Mouse (Mus musculus) large intestine, adult 2 months (tissue): Measurements from ENCODE around the gene Chchd5. TPM values are rescaled to one million over a fixed set of nuclear protein-coding genes. Genes with fewer than 3 reads are reported as not detected.

Experiments used
- DNase-seq: peaks from one replicate; pipeline ENCODE4 v3.0.0-alpha.2; 2012; ENCODE audit warnings: low read depth, low spot score
- WGBS: fragments of 180-500 bp; shearing (Covaris S2); methylation state at CpG from one replicate; pipeline ENCODE4 v1.1.7; 2018; 5-methylcytosine and 5-hydroxymethylcytosine counted together
- polyA plus RNA-seq: library from polyadenylated mRNA; depleted of rRNA; stranded (reverse); fragments of >200 nt; gene quantifications from 2 replicates; pipeline ENCODE4 v1.2.3, GENCODE M21; 2012

Chchd5 gene
- polyA plus RNA-seq, 1 experiment, result 21.6 TPM

GRCm38 (mm10) chr2:129150386-129150785, 20.9 kb downstream of the Chchd5 start:
- 71% methylated on average over 5 of the region's 5 CpGs for WGBS
- no peak for DNase-seq

- DNase-seq, result no peak
- WGBS, result 66% methylated on average over 9 of the region's 9 CpGs
These were observed 21.6 kb downstream of the Chchd5 start for GRCm38 (mm10) chr2:129151111-129151510.

- 70% methylated on average over 1 of the region's 1 CpGs for WGBS
- no peak for DNase-seq
These were observed 23.3 kb downstream of the Chchd5 start for GRCm38 (mm10) chr2:129152751-129153150.

- DNase-seq, result no peak
- 64% methylated on average over 5 of the region's 5 CpGs for WGBS
These were observed 35.3 kb downstream of the Chchd5 start for GRCm38 (mm10) chr2:129164815-129165214.

GRCm38 (mm10) chr2:129166466-129167463, 37.3 kb downstream of the Chchd5 start:
- no peak for DNase-seq
- 67% methylated on average over 10 of the region's 10 CpGs for WGBS

- WGBS, result 60% methylated on average over 10 of the region's 10 CpGs
- DNase-seq, result no peak
These were observed 43.9 kb downstream of the Chchd5 start for GRCm38 (mm10) chr2:129173386-129173785.

GRCm38 (mm10) chr2:129174474-129174873, 45.0 kb downstream of the Chchd5 start:
- DNase-seq, result no peak
- 11% methylated on average over 7 of the region's 7 CpGs for WGBS

GRCm38 (mm10) chr2:129175636-129176035, 46.1 kb downstream of the Chchd5 start:
- 35% methylated on average over 2 of the region's 2 CpGs for WGBS
- no peak for DNase-seq

GRCm38 (mm10) chr2:129176676-129177420, 47.3 kb downstream of the Chchd5 start:
- no peak for DNase-seq
- WGBS, result 69% methylated on average over 12 of the region's 12 CpGs

GRCm38 (mm10) chr2:129177661-129178060, 48.2 kb downstream of the Chchd5 start:
- WGBS, result 63% methylated on average over 3 of the region's 3 CpGs
- no peak for DNase-seq

GRCm38 (mm10) chr2:129178182-129178908, 48.8 kb downstream of the Chchd5 start:
- DNase-seq, result peak; percentile 57
- WGBS, result 32% methylated on average over 10 of the region's 10 CpGs

- 64% methylated on average over 8 of the region's 8 CpGs for WGBS
- DNase-seq, result no peak
These were observed 50.7 kb downstream of the Chchd5 start for GRCm38 (mm10) chr2:129179946-129180853.

- DNase-seq, result no peak
- WGBS, result 84% methylated on average over 5 of the region's 5 CpGs
These were observed 52.0 kb downstream of the Chchd5 start for GRCm38 (mm10) chr2:129181509-129181908.

GRCm38 (mm10) chr2:129182412-129182811, 52.9 kb downstream of the Chchd5 start:
- 94% methylated on average over 1 of the region's 1 CpGs for WGBS
- no peak for DNase-seq

GRCm38 (mm10) chr2:129183561-129184031, 54.1 kb downstream of the Chchd5 start:
- 82% methylated on average over 14 of the region's 14 CpGs for WGBS
- no peak for DNase-seq
